Mouse (Mus musculus) frontal cortex, adult (tissue): ENCODE results near the gene Iffo1.

Experiments used
- ATAC-seq: cut with Nextera tagmentation; 2 replicates; pipeline ENCODE4 v1.9.2; 2017; ENCODE audit warnings: mild to moderate bottlenecking, moderate library complexity, mixed read lengths; ENCODE audit not compliant: low TSS enrichment

Iffo1 gene

DNA sequence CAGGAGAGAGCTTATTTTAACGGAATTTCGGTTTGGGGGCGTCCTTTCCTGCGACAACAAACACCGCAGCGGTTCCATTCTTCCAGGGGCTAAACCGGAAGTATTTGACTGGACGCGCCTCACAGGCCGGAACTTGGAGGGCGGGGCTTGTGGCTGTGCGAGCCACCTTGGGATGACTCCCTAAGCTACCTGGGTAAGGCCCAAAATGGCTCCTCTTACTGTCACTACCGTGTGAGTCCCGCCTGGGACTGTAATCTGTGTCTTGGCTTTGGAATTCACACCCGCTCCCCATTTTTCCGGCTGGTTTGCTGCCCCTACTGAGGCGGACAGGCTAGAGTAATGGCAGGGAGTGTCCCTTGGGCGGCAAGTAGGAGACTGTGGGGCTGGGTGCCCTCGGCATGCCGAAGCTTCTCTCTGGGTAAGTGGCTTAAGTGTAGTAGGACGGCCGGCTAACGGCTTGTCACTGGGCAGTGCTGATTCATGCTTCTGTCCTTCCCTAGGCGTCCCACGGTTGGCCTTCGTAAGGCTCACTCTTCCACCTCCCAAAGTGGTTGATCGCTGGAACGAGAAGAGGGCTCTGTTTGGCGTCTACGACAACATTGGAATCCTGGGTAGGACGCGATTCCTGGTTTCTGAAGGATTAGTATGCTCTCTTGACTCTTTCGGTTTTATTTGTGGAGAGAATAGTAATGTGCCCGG, 47.1 kb downstream of the Iffo1 start:
- peak; percentile 90 for ATAC-seq

DNA sequence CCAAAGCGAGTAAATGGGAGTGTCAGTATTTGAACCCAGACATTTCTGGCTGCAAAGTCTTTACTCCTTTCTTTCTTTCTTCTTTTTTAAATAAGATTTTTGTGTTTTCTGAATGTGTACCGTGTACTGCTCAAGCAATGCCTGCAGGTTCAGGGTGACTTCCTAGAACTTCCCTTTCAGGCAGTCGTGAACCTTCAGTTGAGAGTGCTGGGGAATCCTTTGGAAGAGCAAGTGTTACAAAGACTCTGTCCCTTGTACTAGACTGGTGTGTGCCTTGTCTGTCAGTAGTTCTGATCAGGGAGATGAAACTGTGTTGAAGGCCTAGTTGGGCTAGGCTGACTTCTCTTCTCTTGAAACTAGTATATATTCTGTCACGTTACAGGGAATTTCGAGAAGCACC, 47.8 kb downstream of the Iffo1 start:
- no peak for ATAC-seq

DNA sequence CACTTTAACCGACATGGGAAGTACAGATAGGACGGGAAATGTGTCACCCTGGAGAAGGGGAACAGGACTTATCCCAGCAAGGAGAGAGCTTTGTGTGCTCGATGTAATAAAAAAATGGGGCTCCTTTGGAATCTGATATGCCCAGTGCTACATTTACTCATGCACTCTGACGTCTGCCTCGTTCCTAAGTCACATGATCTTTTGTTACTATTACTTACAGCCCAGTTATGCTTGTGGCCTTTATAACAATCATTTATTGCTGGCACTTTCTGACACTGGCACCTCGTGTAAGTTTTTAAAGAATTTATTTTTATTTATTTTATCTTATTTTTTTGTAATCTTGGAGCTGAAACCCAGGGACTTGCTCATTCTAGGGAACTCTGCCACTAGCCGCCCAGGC, 48.3 kb downstream of the Iffo1 start:
- no peak for ATAC-seq

DNA sequence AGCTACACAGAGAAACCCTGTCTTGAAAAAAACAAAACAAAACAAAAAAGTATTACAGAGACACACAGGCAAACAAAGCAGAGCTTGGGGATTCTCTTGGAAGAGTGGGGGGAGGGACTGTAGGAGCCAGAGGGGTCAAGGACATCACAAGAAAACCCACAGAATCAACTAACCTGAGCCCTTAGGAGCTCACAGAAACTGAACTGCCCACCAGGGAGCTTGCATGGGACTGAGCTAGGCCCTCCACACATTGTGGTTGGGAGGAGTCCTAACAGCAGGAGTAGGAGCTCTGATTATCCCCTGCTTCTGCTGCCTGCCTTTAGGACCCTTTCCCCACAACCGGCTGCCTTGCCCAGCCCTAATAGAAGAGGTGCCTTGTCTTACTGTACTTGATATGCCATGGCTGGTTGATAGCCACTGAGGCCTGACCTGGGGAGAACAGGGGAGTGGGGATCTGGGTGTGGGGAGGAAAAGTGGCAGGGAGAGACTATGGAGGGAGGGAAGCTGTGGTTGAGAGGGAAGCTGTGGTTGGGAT, 50.6 kb downstream of the Iffo1 start:
- no peak for ATAC-seq

DNA sequence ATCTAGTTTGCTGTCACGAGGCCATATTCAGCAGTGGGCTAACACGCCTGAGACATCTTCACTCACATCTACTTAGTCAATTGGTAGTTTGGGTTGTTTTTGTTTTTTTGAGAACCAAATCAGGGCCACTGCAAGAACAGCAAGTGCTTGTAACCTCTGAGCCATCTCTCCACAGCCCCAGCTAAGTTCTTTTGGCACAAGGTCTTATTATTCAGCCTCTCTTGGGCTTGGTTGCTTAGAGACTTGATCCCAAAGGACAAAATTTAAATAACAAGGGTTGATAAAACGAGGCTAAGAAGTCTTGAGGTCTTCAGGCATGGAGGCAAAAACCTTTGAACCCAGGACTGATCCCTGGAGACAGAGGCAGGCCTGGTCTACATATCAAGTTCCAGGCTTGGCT, 51.3 kb downstream of the Iffo1 start:
- ATAC-seq = no peak

DNA sequence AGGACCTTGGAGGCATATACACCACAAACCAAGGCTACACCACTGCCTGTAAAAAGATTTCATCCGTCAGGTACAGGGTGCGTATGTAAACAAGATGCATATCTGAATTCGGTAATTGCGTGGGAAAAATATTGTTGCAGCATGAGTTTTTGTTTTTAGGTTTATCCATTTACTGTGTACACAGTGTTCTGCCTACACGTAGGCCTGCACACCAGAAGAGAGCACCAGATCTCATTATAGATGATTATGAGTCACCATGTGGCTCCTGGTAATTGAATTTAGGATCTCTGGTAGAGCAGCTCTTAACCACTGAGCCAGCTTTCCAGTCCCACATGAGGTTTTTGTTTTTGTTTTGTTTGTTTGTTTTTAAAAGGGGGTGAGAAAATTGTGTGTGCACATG, 52.1 kb downstream of the Iffo1 start:
- ATAC-seq = peak; percentile 62; the same call in 1 of the 2 replicates

DNA sequence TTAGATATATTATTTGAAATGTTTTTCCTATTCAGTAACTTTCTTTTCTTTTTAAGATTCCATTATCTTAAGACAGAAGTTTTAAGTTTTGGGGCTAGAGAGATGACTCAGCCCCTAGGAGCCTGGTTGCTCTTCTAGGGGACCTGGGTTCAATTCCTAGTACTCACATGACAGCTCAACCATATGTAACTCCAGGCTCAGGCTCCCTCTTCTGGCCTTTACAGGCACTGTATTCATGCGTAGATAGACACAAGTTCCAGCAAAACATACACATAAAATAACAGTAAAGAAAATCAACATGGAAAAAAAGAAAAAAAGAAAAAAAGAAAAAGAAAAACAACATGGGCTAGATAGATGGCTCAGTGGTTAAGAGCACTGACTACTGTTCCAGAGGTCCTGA, 65.4 kb downstream of the Iffo1 start:
- no peak for ATAC-seq
